Comparison of ENCODE assay signal across 9 mouse cellular contexts in the genomic region with DNA sequence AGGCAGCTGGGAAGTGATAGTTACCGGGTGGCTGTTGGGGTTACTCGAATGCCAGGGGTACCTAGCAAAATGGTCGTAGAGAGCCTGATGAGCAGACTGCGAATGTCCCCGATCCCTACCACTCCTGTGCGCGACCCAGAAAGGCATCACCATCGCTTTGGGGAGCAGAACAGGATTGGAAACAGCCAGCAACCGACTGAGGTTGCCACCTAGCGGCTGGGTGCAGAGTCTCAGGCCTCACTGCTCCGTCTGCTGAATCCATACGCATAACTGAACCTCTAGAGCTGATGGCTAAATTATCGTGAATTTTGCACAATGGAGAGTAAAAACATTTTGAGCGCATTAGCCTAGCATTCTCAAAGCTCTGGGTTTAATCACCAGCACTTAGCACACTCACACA. TPM values are rescaled to one million over a fixed set of nuclear protein-coding genes. Genes with fewer than 3 reads are reported as not detected.
DNase-seq lines count a peak whose midpoint lies in the region; ATAC-seq and TF ChIP-seq lines count a peak whose summit lies in the region.
"Had no signal": no experiment of that assay in that cellular context is flagged by ENCODE, and none has a peak within 500 bp of the region (broad histone marks: within the 10 kb centered on the region; RNA-seq: fewer than 3 reads in every experiment).

No protein-coding gene starts in this region.

- no peaks in the 10 kb centered on the region for H3K9me3 ChIP-seq in forebrain, postnatal 0 days (ENCODE audit: low read length)
- H3K9me3 ChIP-seq in forebrain, embryonic 16.5 days (ENCODE audit: control insufficient read depth, low read length): no peaks in the 10 kb centered on the region

- no peaks in the 10 kb centered on the region for H3K27me3 ChIP-seq in forebrain, postnatal 0 days (ENCODE audit: insufficient read depth, low read length)
- H3K27me3 ChIP-seq in forebrain, embryonic 16.5 days (replicated peaks; ENCODE audit: control insufficient read depth, insufficient read depth, low read length): no peaks in the 10 kb centered on the region

- DNase-seq in forebrain, postnatal 0 days: no peak
- peak; percentile 22 for DNase-seq in ovary, postnatal 36 days (ENCODE audit: low spot score)
- no peak for DNase-seq in ovary, postnatal 10 days (ENCODE audit: low spot score)
- DNase-seq in retina, postnatal 1 day: peak; percentile 49
- no peak for DNase-seq in ovary, adult 18-20 months (ENCODE audit: low spot score)
- no peak for DNase-seq in gastrocnemius, postnatal 14 days

- intact Hi-C loops in gastrocnemius, postnatal 14 days (cut with DNase I; ENCODE audit: low total_unique reads): no loop called here

- H3K36me3 ChIP-seq in forebrain, postnatal 0 days (ENCODE audit: insufficient read depth): no peaks in the 10 kb centered on the region
- H3K36me3 ChIP-seq in forebrain, embryonic 16.5 days (ENCODE audit: control insufficient read depth, insufficient read depth): no peaks in the 10 kb centered on the region

- no peak overlapping the region for H3K9ac ChIP-seq in forebrain, postnatal 0 days
- no peak overlapping the region for H3K9ac ChIP-seq in forebrain, embryonic 16.5 days (replicated peaks; ENCODE audit: low read depth, low read length)

- no peak overlapping the region for H3K4me2 ChIP-seq in forebrain, postnatal 0 days (ENCODE audit: low read depth)
- H3K4me2 ChIP-seq in forebrain, embryonic 16.5 days (ENCODE audit: low read length): no peak overlapping the region

- no peak overlapping the region for H3K4me3 ChIP-seq in forebrain, postnatal 0 days (ENCODE audit: low read depth, low read length)
- no peak overlapping the region for H3K4me3 ChIP-seq in forebrain, embryonic 16.5 days (replicated peaks; ENCODE audit: low read length)

- ATAC-seq in forebrain, postnatal 0 days: no peak
- no peak for ATAC-seq in forebrain, embryonic 16.5 days
- ATAC-seq in erythroid progenitor cell, adult 5-6 weeks (replicated peaks; ENCODE audit: low FRiP score, poor library complexity, severe bottlenecking): peak; percentile 79; the same call in 1 of the 2 replicates

- no peak overlapping the region for H3K27ac ChIP-seq in forebrain, postnatal 0 days (ENCODE audit: low read depth, low read length)
- H3K27ac ChIP-seq in forebrain, embryonic 16.5 days (ENCODE audit: low read length): no peak overlapping the region

- TF ChIP-seq CTCF in forebrain, postnatal 0 days (IDR thresholded peaks at IDR 0.05; ENCODE audit: low read depth): peak; percentile 48

- WGBS in forebrain, postnatal 0 days: 32% methylated on average over 14 of the region's 14 CpGs
- 28% methylated on average over 14 of the region's 14 CpGs for WGBS in forebrain, embryonic 16.5 days

- H3K4me1 ChIP-seq in forebrain, postnatal 0 days (ENCODE audit: insufficient read depth): no peaks in the 10 kb centered on the region
- no peaks in the 10 kb centered on the region for H3K4me1 ChIP-seq in forebrain, embryonic 16.5 days (replicated peaks; ENCODE audit: control insufficient read depth, insufficient read depth, low read length)

RNA-seq across cellular contexts. Expression of a gene that starts 17.8 kb away (rescaled TPM):
- total RNA-seq in forebrain, postnatal 0 days (2014; rRNA removed): not detected in 2 replicates
- polyA plus RNA-seq in forebrain, postnatal 0 days (2015; fragmentation: Nextera tagmentation; extraction: Ambion mirVana): 0.10 TPM in 1 of 2 replicates, not detected in the other
- not detected in 2 replicates for polyA plus RNA-seq in forebrain, embryonic 16.5 days (2015; fragmentation: Nextera tagmentation; extraction: Ambion mirVana)
- total RNA-seq in erythroid progenitor cell, adult 5-6 weeks (2015; ENCODE audit: low replicate concordance): not detected in 2 replicates
- not detected in 2 replicates for total RNA-seq in erythroid progenitor cell, adult 5-6 weeks (2017; ENCODE audit: low replicate concordance)
- total RNA-seq in gastrocnemius, postnatal 14 days (2021): not detected
- polyA plus RNA-seq: heart, embryonic 16.5 days had no signal

RNA-seq across cellular contexts. Expression of a gene that starts 22.2 kb away (rescaled TPM):
- total RNA-seq in forebrain, postnatal 0 days (2014; rRNA removed): not detected in 2 replicates
- not detected in 2 replicates for polyA plus RNA-seq in forebrain, postnatal 0 days (2015; fragmentation: Nextera tagmentation; extraction: Ambion mirVana)
- polyA plus RNA-seq in forebrain, embryonic 16.5 days (2015; fragmentation: Nextera tagmentation; extraction: Ambion mirVana): 0.26 and 0.49 TPM in 2 replicates
- total RNA-seq in erythroid progenitor cell, adult 5-6 weeks (2015; ENCODE audit: low replicate concordance): not detected in 2 replicates
- total RNA-seq in erythroid progenitor cell, adult 5-6 weeks (2017; ENCODE audit: low replicate concordance): not detected in 2 replicates
- total RNA-seq in gastrocnemius, postnatal 14 days (2021): not detected

RNA-seq across cellular contexts. Expression of a gene that starts 35.4 kb away (rescaled TPM):
- 0.19 TPM in 1 of 2 replicates, not detected in the other for total RNA-seq in forebrain, postnatal 0 days (2014; rRNA removed)
- polyA plus RNA-seq in forebrain, postnatal 0 days (2015; fragmentation: Nextera tagmentation; extraction: Ambion mirVana): 0.13 and 0.53 TPM in 2 replicates
- 0.21 and 0.28 TPM in 2 replicates for polyA plus RNA-seq in forebrain, embryonic 16.5 days (2015; fragmentation: Nextera tagmentation; extraction: Ambion mirVana)
- total RNA-seq in erythroid progenitor cell, adult 5-6 weeks (2015; ENCODE audit: low replicate concordance): 0.84 TPM in 1 of 2 replicates, not detected in the other
- not detected in 2 replicates for total RNA-seq in erythroid progenitor cell, adult 5-6 weeks (2017; ENCODE audit: low replicate concordance)
- total RNA-seq in gastrocnemius, postnatal 14 days (2021): not detected

RNA-seq across cellular contexts. Expression of a gene that starts 57.6 kb away (rescaled TPM):
- total RNA-seq in forebrain, postnatal 0 days (2014; rRNA removed): 83.4 and 97.6 TPM in 2 replicates
- polyA plus RNA-seq in forebrain, postnatal 0 days (2015; fragmentation: Nextera tagmentation; extraction: Ambion mirVana): 82.2 and 87.2 TPM in 2 replicates
- polyA plus RNA-seq in forebrain, embryonic 16.5 days (2015; fragmentation: Nextera tagmentation; extraction: Ambion mirVana): 94.0 and 98.5 TPM in 2 replicates
- total RNA-seq in erythroid progenitor cell, adult 5-6 weeks (2015; ENCODE audit: low replicate concordance): 4.3 and 5.0 TPM in 2 replicates
- 8.0 and 10.7 TPM in 2 replicates for total RNA-seq in erythroid progenitor cell, adult 5-6 weeks (2017; ENCODE audit: low replicate concordance)
- 10 to 100 TPM; 12.3 to 13.6 TPM for total RNA-seq in gastrocnemius, postnatal 14 days (2021)

Comparison
In these comparisons a context has a peak if more than half of its experiments do, and no peak if none do; other contexts are left out.
1. DNase-seq: peak in ovary, postnatal 36 days (single experiment) and retina, postnatal 1 day (single experiment); none in forebrain, postnatal 0 days (single experiment), ovary, postnatal 10 days (single experiment), ovary, adult 18-20 months (single experiment) and gastrocnemius, postnatal 14 days (single experiment).